Mouse (Mus musculus) bone marrow, adult 2 months (tissue): ENCODE results near the gene Gm128.

Experiments
- CTCF ChIP-seq: fragments of 200-500 bp; IDR thresholded peaks from 2 replicates; pipeline ENCODE4 v1.5.1; 2011; ENCODE audit warnings: low read length, control low read depth; ENCODE audit not compliant: control insufficient read depth, insufficient read depth
- POLR2A ChIP-seq: fragments of 200-500 bp; IDR thresholded peaks from 2 replicates; pipeline ENCODE4 v1.6.1; 2011; ENCODE audit warnings: low read depth, mild to moderate bottlenecking, control low read depth, low read length, borderline replicate concordance; ENCODE audit not compliant: control insufficient read depth

DNA sequence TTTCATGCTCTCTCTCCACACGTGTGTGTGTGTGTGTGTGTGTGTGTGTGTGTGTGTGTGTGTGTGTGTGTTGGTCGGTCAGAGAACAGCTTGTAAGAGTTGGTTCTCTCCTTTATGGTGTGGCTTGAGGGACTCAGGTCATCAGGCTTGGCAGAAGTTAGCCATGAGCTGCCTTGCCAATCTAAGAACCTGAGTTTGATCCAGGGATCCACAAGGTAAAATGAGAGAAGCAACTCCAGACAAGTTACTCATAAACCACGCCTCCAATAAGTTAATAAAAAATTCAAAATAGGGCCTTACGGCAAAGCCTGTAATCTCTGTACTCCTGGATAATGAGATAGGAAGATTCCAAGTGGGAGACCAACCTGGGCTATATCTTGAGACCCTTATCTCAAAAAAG lies 33.1 kb downstream of the Gm128 start:
- TF ChIP-seq POLR2A: no peak
- TF ChIP-seq CTCF: no peak
